Mouse (Mus musculus) MEL (cell line): Measurements from ENCODE around the gene Slc4a4.

Source experiments
- CTCF ChIP-seq, 3 experiments: IDR thresholded peaks in 2 of 3; conservative IDR thresholded peaks in 1 of 3; 2 replicates each; pipeline ENCODE4 v1.5.1; 2011 to 2012; ENCODE audit warnings: low read length in 3 of 3, low read depth in 2 of 3, mild to moderate bottlenecking in 2 of 3, improper control_type of control experiment in 1 of 3, inconsistent platforms in 1 of 3, mixed read lengths in 1 of 3, moderate library complexity in 1 of 3; ENCODE audit not compliant: control insufficient read depth in 1 of 3, insufficient read depth in 1 of 3, poor library complexity in 1 of 3, severe bottlenecking in 1 of 3
- HCFC1 ChIP-seq: IDR thresholded peaks from 2 replicates; pipeline ENCODE4 v1.6.1; 2012; ENCODE audit warnings: low read depth, mild to moderate bottlenecking, inconsistent platforms, low read length, improper control_type of control experiment, moderate library complexity
- RAD21 ChIP-seq: IDR thresholded peaks from 2 replicates; pipeline ENCODE4 v1.6.1; 2011; ENCODE audit warnings: mild to moderate bottlenecking, low read depth, low read length, improper control_type of control experiment

DNA sequence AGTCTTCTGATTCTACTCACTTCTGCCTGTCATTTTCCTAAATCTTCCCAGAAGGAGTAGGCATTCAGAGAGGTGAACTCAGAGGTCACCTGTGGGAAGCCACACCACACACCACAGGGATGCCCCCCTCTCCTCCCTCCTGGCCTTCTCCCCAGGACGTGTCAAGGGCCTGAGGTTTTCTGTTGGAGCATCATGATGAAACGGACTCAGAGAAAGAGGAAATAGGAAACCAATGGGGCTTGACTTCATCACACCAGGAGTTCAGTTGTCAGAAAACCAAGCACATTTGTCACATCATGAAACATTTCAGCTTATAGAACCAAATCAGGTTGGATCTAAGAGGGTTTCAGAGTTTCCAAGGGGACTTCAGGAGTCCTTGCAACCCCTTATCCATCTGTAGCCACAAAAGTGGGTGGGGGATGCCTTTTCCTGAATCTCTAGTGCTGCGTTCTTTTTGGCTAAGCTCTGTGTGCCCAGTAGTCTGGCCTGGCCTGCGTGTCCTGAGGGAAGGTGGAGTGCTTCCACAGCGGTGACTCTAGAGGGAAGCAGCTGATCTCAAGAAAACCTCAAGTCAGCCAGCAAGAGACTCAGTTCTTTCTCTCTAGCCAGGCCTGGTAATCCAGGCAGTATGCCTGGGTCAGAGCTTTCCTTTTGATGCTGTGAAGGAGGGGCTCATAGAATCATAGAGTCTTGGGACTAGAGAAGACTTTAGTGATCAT, 46.4 kb upstream of the Slc4a4 start:
- TF ChIP-seq RAD21 (no peak), CTCF (IDR thresholded peaks at IDR 0.05 in 2 of 3, conservative IDR thresholded peaks at IDR 0.05 in 1 of 3; ENCODE audit: control insufficient read depth in 1 of 3, insufficient read depth in 1 of 3, low read depth in 2 of 3, low read length in 3 of 3, poor library complexity in 1 of 3, severe bottlenecking in 1 of 3) (no peak), HCFC1 (no peak)
